9 mouse cellular contexts compared by ENCODE assay signal in the genomic region with DNA sequence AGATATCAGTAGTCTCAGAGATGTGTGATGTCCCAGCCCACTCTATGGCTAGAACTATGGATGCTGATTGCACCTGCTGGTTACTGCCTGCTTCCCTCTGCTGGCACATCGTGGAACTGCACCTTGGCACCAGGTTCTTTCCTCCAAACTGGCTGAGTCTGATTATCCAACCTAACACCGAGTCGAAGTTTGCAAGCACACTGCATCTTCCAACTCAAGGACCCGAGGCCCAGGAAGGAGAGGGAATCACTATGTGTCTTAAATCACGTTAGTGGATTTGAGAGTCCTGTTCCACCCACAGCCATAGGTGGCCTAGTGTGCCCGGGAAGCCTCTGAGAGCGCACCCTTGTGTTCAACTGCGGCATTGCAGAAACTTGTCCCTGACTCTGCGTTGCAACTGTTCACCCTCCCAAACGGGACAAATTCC. TPM values are rescaled to one million over a fixed set of nuclear protein-coding genes. Genes with fewer than 3 reads are reported as not detected.
DNase-seq lines count a peak whose midpoint lies in the region; ATAC-seq and TF ChIP-seq lines count a peak whose summit lies in the region.
"Had no signal": no experiment of that assay in that cellular context is flagged by ENCODE, and none has a peak within 500 bp of the region (broad histone marks: within the 10 kb centered on the region; RNA-seq: fewer than 3 reads in every experiment).

No protein-coding gene starts in this region.

- peaks cover 4% of the 10 kb centered on the region for H3K4me1 ChIP-seq in kidney, embryonic 16.5 days (ENCODE audit: insufficient read depth, low read length)
- H3K4me1 ChIP-seq in liver, embryonic 11.5 days (replicated peaks; ENCODE audit: control insufficient read depth, insufficient read depth, low read length): no peaks in the 10 kb centered on the region

- peaks cover 3% of the 10 kb centered on the region for H3K27me3 ChIP-seq in C2C12 (ENCODE audit: control insufficient read depth, insufficient read depth, insufficient read length)
- H3K27me3 ChIP-seq in kidney, embryonic 16.5 days (ENCODE audit: insufficient read depth, low read length): no peaks in the 10 kb centered on the region
- H3K27me3 ChIP-seq in liver, embryonic 11.5 days (replicated peaks; ENCODE audit: control insufficient read depth, insufficient read depth, low read length): no peaks in the 10 kb centered on the region
- H3K27me3 ChIP-seq: heart, embryonic 13.5 days had no signal

- H3K27ac ChIP-seq in kidney, embryonic 16.5 days (ENCODE audit: low read length): no peak overlapping the region
- H3K27ac ChIP-seq in liver, embryonic 11.5 days (ENCODE audit: low read depth, low read length): no peak overlapping the region
- H3K27ac ChIP-seq: heart, embryonic 13.5 days had no signal

- no peaks in the 10 kb centered on the region for H3K79me2 ChIP-seq in C2C12 (ENCODE audit: control insufficient read depth, insufficient read depth)

- no peaks in the 10 kb centered on the region for H3K9me3 ChIP-seq in kidney, embryonic 16.5 days (ENCODE audit: low read length)
- H3K9me3 ChIP-seq in liver, embryonic 11.5 days (ENCODE audit: control insufficient read depth, low read length): no peaks in the 10 kb centered on the region
- H3K9me3 ChIP-seq: heart, embryonic 13.5 days had no signal

- H3ac ChIP-seq in C2C12 (ENCODE audit: control insufficient read depth, insufficient read length, low read depth): no peak overlapping the region

- 9% methylated on average over 10 of the region's 10 CpGs for WGBS in kidney, embryonic 16.5 days
- 16% methylated on average over 10 of the region's 10 CpGs for WGBS in liver, embryonic 11.5 days

- H3K4me2 ChIP-seq in kidney, embryonic 16.5 days (replicated peaks; ENCODE audit: low read depth, low read length): no peak overlapping the region
- no peak overlapping the region for H3K4me2 ChIP-seq in liver, embryonic 11.5 days
- H3K4me2 ChIP-seq: heart, embryonic 13.5 days had no signal

- TF ChIP-seq CTCF in C2C12 (IDR thresholded peaks at IDR 0.05; ENCODE audit: control insufficient read depth, insufficient read depth, insufficient read length): peak; percentile 25

- peak; percentile 86 for DNase-seq in ZHBTc4 (ENCODE audit: low read depth, low spot score)
- DNase-seq in cerebellum, postnatal 36 days: peak; percentile 83 to 86
- peak; percentile 80 for DNase-seq in gastrocnemius, postnatal 14 days
- peak; percentile 62 for DNase-seq in liver, embryonic 11.5 days (ENCODE audit: low spot score)
- DNase-seq in ovary, adult 18-20 months (ENCODE audit: low spot score): peak; percentile 31
- peak; percentile 85 for DNase-seq in thymus, postnatal 0 days (ENCODE audit: low spot score)

- H3K79me3 ChIP-seq in C2C12 (ENCODE audit: low read depth): no peaks in the 10 kb centered on the region

- ATAC-seq in kidney, embryonic 16.5 days (ENCODE audit: low FRiP score, low TSS enrichment): peak; percentile 24; the same call in 1 of the 2 replicates
- ATAC-seq in liver, embryonic 11.5 days (replicated peaks; ENCODE audit: low FRiP score): peak; percentile 45

- H3K4me3 ChIP-seq in C2C12 (ENCODE audit: insufficient read depth, poor library complexity, severe bottlenecking): no peak overlapping the region
- H3K4me3 ChIP-seq in kidney, embryonic 16.5 days (ENCODE audit: low read length): no peak overlapping the region
- no peak overlapping the region for H3K4me3 ChIP-seq in liver, embryonic 11.5 days (ENCODE audit: low read depth, low read length)
- H3K4me3 ChIP-seq: heart, embryonic 13.5 days had no signal

- H3K36me3 ChIP-seq in C2C12 (ENCODE audit: control insufficient read depth, insufficient read depth): no peaks in the 10 kb centered on the region
- no peaks in the 10 kb centered on the region for H3K36me3 ChIP-seq in kidney, embryonic 16.5 days (ENCODE audit: insufficient read depth, low read length)
- H3K36me3 ChIP-seq in liver, embryonic 11.5 days (ENCODE audit: control insufficient read depth, insufficient read depth, low read length): no peaks in the 10 kb centered on the region
- H3K36me3 ChIP-seq: heart, embryonic 13.5 days had no signal

- intact Hi-C loops in gastrocnemius, postnatal 14 days (cut with DNase I; ENCODE audit: low total_unique reads): loop anchor here (2.0 kb wide), 1 partner anchor 171 kb away; no protein-coding TSS in a partner anchor

- no peak overlapping the region for H3K9ac ChIP-seq in kidney, embryonic 16.5 days (replicated peaks; ENCODE audit: low read length)
- no peak overlapping the region for H3K9ac ChIP-seq in liver, embryonic 11.5 days (ENCODE audit: low read depth, low read length)
- H3K9ac ChIP-seq: heart, embryonic 13.5 days had no signal

TF ChIP-seq in C2C12, 6 proteins besides CTCF, POLR2A, EP300 and RAD21:
- no peak for TF ChIP-seq MAX (IDR thresholded peaks at IDR 0.05)
- TF ChIP-seq FOSL1 (IDR thresholded peaks at IDR 0.05; ENCODE audit: insufficient read depth, low read length, poor library complexity, severe bottlenecking): no peak
- no peak for TF ChIP-seq MYOD1 (IDR thresholded peaks at IDR 0.05; ENCODE audit: control insufficient read depth, insufficient read length, low read depth)
- TF ChIP-seq MYOG (IDR thresholded peaks at IDR 0.05; ENCODE audit: control insufficient read depth, extremely low read depth, insufficient read length): no peak
- TF ChIP-seq CEBPB (IDR thresholded peaks at IDR 0.05; ENCODE audit: low read depth): no peak
- no peak for TF ChIP-seq USF1 (IDR thresholded peaks at IDR 0.05; ENCODE audit: low read depth)

RNA-seq across cellular contexts. Expression of gene Pomgnt2, which starts 17.3 kb away (rescaled TPM):
- 2.4 TPM for polyA plus RNA-seq in C2C12 (2012; fragmentation: generic; extraction: Trizol)
- total RNA-seq in gastrocnemius, postnatal 14 days (2021): 1 to 10 TPM; 7.1 to 9.0 TPM
- 19.1 and 19.9 TPM in 2 replicates for polyA plus RNA-seq in kidney, embryonic 16.5 days (2015; fragmentation: Nextera tagmentation; extraction: Ambion mirVana)
- 5.1 and 6.1 TPM in 2 replicates for polyA plus RNA-seq in liver, embryonic 11.5 days (2014; fragmentation: Nextera tagmentation; extraction: Ambion mirVana)
- polyA plus RNA-seq in thymus, postnatal 0 days (2015; fragmentation: Nextera tagmentation; extraction: Ambion mirVana): 5.8 and 6.2 TPM in 2 replicates

Comparison
In these comparisons a context has a peak if more than half of its experiments do, and no peak if none do; other contexts are left out.
1. DNase-seq: peak in every context shown above with its lines; median percentile 86 in ZHBTc4; 85 in thymus, postnatal 0 days; 84 in cerebellum, postnatal 36 days; 80 in gastrocnemius, postnatal 14 days; 62 in liver, embryonic 11.5 days; 31 in ovary, adult 18-20 months.